Mouse (Mus musculus) CH12.LX (cell line): ENCODE measurements at regions not wholly inside any gene's neighbourhood (a gene's known extent, or its start where the extent isn't known, plus 50 kb on each side); places are given as distances from the start of the nearest gene placed in this dataset.

Experiments
- CTCF ChIP-seq, 2 experiments: IDR thresholded peaks in 1 of 2; conservative IDR thresholded peaks in 1 of 2; 2 replicates each; pipeline ENCODE4 v1.5.1; 2011 to 2012; ENCODE audit warnings: low read depth in 2 of 2, low read length in 2 of 2, improper control_type of control experiment in 1 of 2, inconsistent platforms in 1 of 2, mild to moderate bottlenecking in 1 of 2, moderate library complexity in 1 of 2
- EP300 ChIP-seq: IDR thresholded peaks from 2 replicates; pipeline ENCODE4 v1.6.1; 2011; ENCODE audit warnings: low read length, improper control_type of control experiment
- POLR2A ChIP-seq: IDR thresholded peaks from 2 replicates; pipeline ENCODE4 v1.6.1; 2011; ENCODE audit warnings: low read depth, mild to moderate bottlenecking, improper control_type of control experiment, low read length

DNA sequence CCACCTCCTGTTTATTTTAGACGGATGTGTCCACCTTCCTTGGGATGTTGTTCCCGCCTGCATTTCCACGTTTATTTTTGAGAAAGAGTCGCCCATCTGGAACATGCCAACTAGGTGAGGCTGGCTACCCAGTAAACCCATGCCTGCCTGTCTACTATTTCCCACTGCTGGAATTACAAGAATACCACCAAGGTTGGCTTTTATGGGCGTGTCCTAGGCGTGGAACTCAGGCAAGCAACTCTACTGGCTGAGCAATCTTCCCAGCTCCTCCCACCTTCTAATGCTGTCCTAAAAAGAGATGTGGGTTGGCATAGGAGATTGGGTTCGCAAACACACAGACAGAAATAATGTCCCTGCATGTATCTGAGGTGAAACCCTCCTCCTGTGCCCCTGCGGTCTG lies 135.1 kb downstream of the Lrrc30 start:
- TF ChIP-seq CTCF (conservative IDR thresholded peaks at IDR 0.05 in 1 of 2, IDR thresholded peaks at IDR 0.05 in 1 of 2; ENCODE audit: low read depth in 2 of 2, low read length in 2 of 2) (no peak), POLR2A (no peak), EP300 (no peak)
